Mouse (Mus musculus) midbrain, embryonic 13.5 days (tissue): ENCODE measurements around the gene Ilf3. TPM values are rescaled to one million over a fixed set of nuclear protein-coding genes. Genes with fewer than 3 reads are reported as not detected.
A peak's percentile ranks its signal among the peaks of the same experiment; 100 is the strongest.

Experiments used
- ATAC-seq: fragments of 200-750 bp; cut with Nextera tagmentation; 2 replicates; pipeline ENCODE4 v1.8.0; 2017; ENCODE audit warnings: mild to moderate bottlenecking, moderate TSS enrichment, moderate library complexity
- H3K27ac ChIP-seq: fragments of 300-500 bp; sonication (generic); 2 replicates; pipeline ENCODE4 v1.5.1; 2015; ENCODE audit warnings: inconsistent platforms, mild to moderate bottlenecking, moderate library complexity
- H3K27me3 ChIP-seq: fragments of 300-500 bp; sonication (generic); 2 replicates; pipeline ENCODE4 v1.6.1; 2015; ENCODE audit warnings: mild to moderate bottlenecking, inconsistent platforms
- H3K36me3 ChIP-seq: fragments of 300-500 bp; sonication (generic); 2 replicates; pipeline ENCODE4 v1.6.1; 2015; ENCODE audit warnings: mild to moderate bottlenecking, inconsistent platforms
- H3K4me1 ChIP-seq: fragments of 300-500 bp; sonication (generic); replicated peaks from 2 replicates; pipeline ENCODE4 v1.6.1; 2015; ENCODE audit warnings: inconsistent platforms
- H3K4me2 ChIP-seq: fragments of 300-500 bp; sonication (generic); replicated peaks from 2 replicates; pipeline ENCODE4 v1.6.1; 2015; ENCODE audit warnings: moderate library complexity, mild to moderate bottlenecking, inconsistent platforms
- H3K4me3 ChIP-seq: fragments of 300-500 bp; sonication (generic); replicated peaks from 2 replicates; pipeline ENCODE4 v1.5.1; 2015; ENCODE audit warnings: mild to moderate bottlenecking, inconsistent platforms
- H3K9ac ChIP-seq: fragments of 300-500 bp; sonication (generic); replicated peaks from 2 replicates; pipeline ENCODE4 v1.6.1; 2015; ENCODE audit warnings: mild to moderate bottlenecking, inconsistent platforms
- H3K9me3 ChIP-seq: fragments of 300-500 bp; sonication (generic); 2 replicates; pipeline ENCODE4 v1.6.1; 2016; ENCODE audit warnings: mild to moderate bottlenecking, inconsistent platforms
- WGBS: fragments of 180-500 bp; shearing (Covaris S2); methylation state at CpG from one replicate; pipeline ENCODE4 v1.1.7; 2015; 5-methylcytosine and 5-hydroxymethylcytosine counted together
- polyA plus RNA-seq: library from polyadenylated mRNA; unstranded; fragments of >200 nt; fragmentation: Nextera tagmentation; extraction: Ambion mirVana; gene quantifications from 2 replicates; pipeline ENCODE4 v1.2.1, GENCODE M21; 2015

Gene Ilf3
- polyA plus RNA-seq, 1 experiment from 2014 or later: 312 TPM

- Histone ChIP-seq H3K4me1 (peaks cover 18% of the 10 kb centered on the region), H3K4me2 (no peak overlapping the region), H3K9me3 (no peaks in the 10 kb centered on the region), H3K4me3 (no peak overlapping the region), H3K36me3 (peaks cover 7% of the 10 kb centered on the region; the same call in 1 of the 2 replicates), H3K27ac (no peak overlapping the region), H3K27me3 (no peaks in the 10 kb centered on the region), H3K9ac (no peak overlapping the region)
- 75% methylated on average over 3 of the region's 5 CpGs for WGBS
- ATAC-seq: no peak
Measured at GRCm38 (mm10) chr9:21329041-21329440, 38.6 kb upstream of the Ilf3 start.

- Histone ChIP-seq H3K4me3 (no peak overlapping the region), H3K4me2 (no peak overlapping the region), H3K27me3 (no peaks in the 10 kb centered on the region), H3K9ac (no peak overlapping the region), H3K4me1 (peaks cover 18% of the 10 kb centered on the region), H3K27ac (no peak overlapping the region), H3K36me3 (peaks cover 4% of the 10 kb centered on the region; the same call in 1 of the 2 replicates), H3K9me3 (no peaks in the 10 kb centered on the region)
- WGBS: 89% methylated on average over 10 of the region's 10 CpGs
- no peak for ATAC-seq
Measured at GRCm38 (mm10) chr9:21329699-21330289, 37.9 kb upstream of the Ilf3 start.

GRCm38 (mm10) chr9:21331365-21332140, 36.1 kb upstream of the Ilf3 start:
- 0 out of 2 replicates have a peak overlapping the region, but pooled peaks have one; percentile 6 for H3K9ac ChIP-seq
- no peak for ATAC-seq
- H3K9me3 ChIP-seq: no peaks in the 10 kb centered on the region
- H3K4me3 ChIP-seq: no peak overlapping the region
- H3K36me3 ChIP-seq: peaks cover 4% of the 10 kb centered on the region; the same call in 1 of the 2 replicates
- H3K4me1 ChIP-seq: peaks cover 18% of the 10 kb centered on the region
- H3K27me3 ChIP-seq: no peaks in the 10 kb centered on the region
- 0 out of 2 replicates have a peak overlapping the region, but pooled peaks have one; percentile 7 for H3K27ac ChIP-seq
- 88% methylated on average over 12 of the region's 12 CpGs for WGBS
- H3K4me2 ChIP-seq: no peak overlapping the region

GRCm38 (mm10) chr9:21332161-21333061, 35.3 kb upstream of the Ilf3 start:
- Histone ChIP-seq H3K27ac (peak overlapping the region; percentile 19; the same call in 1 of the 2 replicates), H3K4me3 (no peak overlapping the region), H3K4me2 (no peak overlapping the region), H3K4me1 (peaks cover 18% of the 10 kb centered on the region), H3K27me3 (no peaks in the 10 kb centered on the region), H3K9ac (peak overlapping the region; percentile 23; the same call in 1 of the 2 replicates), H3K36me3 (peaks cover 4% of the 10 kb centered on the region; the same call in 1 of the 2 replicates), H3K9me3 (no peaks in the 10 kb centered on the region)
- peak; percentile 57; the same call in 1 of the 2 replicates for ATAC-seq
- 31% methylated on average over 9 of the region's 9 CpGs for WGBS

- WGBS: 95% methylated on average over 1 of the region's 1 CpGs
- no peaks in the 10 kb centered on the region for H3K27me3 ChIP-seq
- H3K9me3 ChIP-seq: no peaks in the 10 kb centered on the region
- peaks cover 23% of the 10 kb centered on the region for H3K4me1 ChIP-seq
- H3K27ac ChIP-seq: no peak overlapping the region
- H3K4me3 ChIP-seq: no peak overlapping the region
- no peak overlapping the region for H3K9ac ChIP-seq
- peaks cover 4% of the 10 kb centered on the region; the same call in 1 of the 2 replicates for H3K36me3 ChIP-seq
- no peak for ATAC-seq
- H3K4me2 ChIP-seq: no peak overlapping the region
Measured at GRCm38 (mm10) chr9:21333523-21333922, 34.1 kb upstream of the Ilf3 start.

- H3K4me2 ChIP-seq: no peak overlapping the region
- no peak for ATAC-seq
- no peaks in the 10 kb centered on the region for H3K27me3 ChIP-seq
- no peaks in the 10 kb centered on the region for H3K9me3 ChIP-seq
- no peak overlapping the region for H3K9ac ChIP-seq
- H3K4me1 ChIP-seq: peaks cover 23% of the 10 kb centered on the region
- peaks cover 6% of the 10 kb centered on the region; the same call in 1 of the 2 replicates for H3K36me3 ChIP-seq
- no peak overlapping the region for H3K4me3 ChIP-seq
- no peak overlapping the region for H3K27ac ChIP-seq
Measured at GRCm38 (mm10) chr9:21334747-21335146, 32.9 kb upstream of the Ilf3 start.

- 87% methylated on average over 4 of the region's 4 CpGs for WGBS
- ATAC-seq: no peak
- no peak overlapping the region for H3K4me3 ChIP-seq
- peaks cover 23% of the 10 kb centered on the region for H3K4me1 ChIP-seq
- no peaks in the 10 kb centered on the region for H3K27me3 ChIP-seq
- peaks cover 6% of the 10 kb centered on the region; the same call in 1 of the 2 replicates for H3K36me3 ChIP-seq
- H3K27ac ChIP-seq: no peak overlapping the region
- H3K9ac ChIP-seq: no peak overlapping the region
- H3K4me2 ChIP-seq: no peak overlapping the region
- H3K9me3 ChIP-seq: no peaks in the 10 kb centered on the region
Measured at GRCm38 (mm10) chr9:21335391-21335790, 32.3 kb upstream of the Ilf3 start.

- Histone ChIP-seq H3K9ac (no peak overlapping the region), H3K9me3 (no peaks in the 10 kb centered on the region), H3K27me3 (no peaks in the 10 kb centered on the region), H3K27ac (no peak overlapping the region), H3K4me1 (peaks cover 23% of the 10 kb centered on the region), H3K4me2 (no peak overlapping the region), H3K4me3 (no peak overlapping the region), H3K36me3 (peaks cover 8% of the 10 kb centered on the region; the same call in 1 of the 2 replicates)
- no peak for ATAC-seq
- WGBS: 85% methylated on average over 8 of the region's 8 CpGs
Measured at GRCm38 (mm10) chr9:21336491-21336890, 31.2 kb upstream of the Ilf3 start.

- WGBS: 19% methylated on average over 20 of the region's 20 CpGs
- Histone ChIP-seq H3K27ac (no peak overlapping the region), H3K36me3 (peaks cover 19% of the 10 kb centered on the region), H3K27me3 (no peaks in the 10 kb centered on the region), H3K4me3 (no peak overlapping the region), H3K9me3 (no peaks in the 10 kb centered on the region), H3K4me1 (peaks cover 12% of the 10 kb centered on the region), H3K9ac (no peak overlapping the region; the same call in 1 of the 2 replicates), H3K4me2 (no peak overlapping the region)
- no peak for ATAC-seq
Measured at GRCm38 (mm10) chr9:21337652-21338051, 30.0 kb upstream of the Ilf3 start.

- H3K27me3 ChIP-seq: no peaks in the 10 kb centered on the region
- H3K9me3 ChIP-seq: no peaks in the 10 kb centered on the region
- H3K27ac ChIP-seq: no peak overlapping the region
Measured at GRCm38 (mm10) chr9:21340411-21340810, 27.3 kb upstream of the Ilf3 start.

GRCm38 (mm10) chr9:21346627-21347365, 20.9 kb upstream of the Ilf3 start:
- no peak for ATAC-seq
- no peaks in the 10 kb centered on the region for H3K9me3 ChIP-seq
- H3K36me3 ChIP-seq: peaks cover 80% of the 10 kb centered on the region
- no peak overlapping the region for H3K4me3 ChIP-seq
- no peaks in the 10 kb centered on the region for H3K27me3 ChIP-seq
- no peak overlapping the region for H3K4me2 ChIP-seq
- H3K9ac ChIP-seq: no peak overlapping the region
- no peaks in the 10 kb centered on the region for H3K4me1 ChIP-seq
- H3K27ac ChIP-seq: no peak overlapping the region
- WGBS: 76% methylated on average over 16 of the region's 16 CpGs

More at GRCm38 (mm10) chr9:21340411-21340810, 27.3 kb upstream of the Ilf3 start:
- no peak overlapping the region for H3K9ac ChIP-seq
- WGBS: 92% methylated on average over 4 of the region's 4 CpGs
- peaks cover 5% of the 10 kb centered on the region; the same call in 1 of the 2 replicates for H3K4me1 ChIP-seq
- no peak for ATAC-seq
- peaks cover 42% of the 10 kb centered on the region for H3K36me3 ChIP-seq
- H3K4me2 ChIP-seq: no peak overlapping the region
- H3K4me3 ChIP-seq: no peak overlapping the region
